Mouse (Mus musculus): Measurements from ENCODE around the gene Sh3d21. TPM values are rescaled to one million over a fixed set of nuclear protein-coding genes. Genes with fewer than 3 reads are reported as not detected.
A peak's percentile ranks its signal among the peaks of the same experiment; 100 is the strongest.

The Sh3d21 gene
- polyA plus RNA-seq, 1 experiment from 2014 or later = 4.7 TPM

GRCm38 (mm10) chr4:126110374-126111152, 52.7 kb downstream of the Sh3d21 start:
- peaks cover 71% of the 10 kb centered on the region for H3K4me1 ChIP-seq
- peak overlapping the region; percentile 78 for H3K27ac ChIP-seq
- H3K27me3 ChIP-seq (ENCODE audit: low read depth, poor library complexity, severe bottlenecking) = 0 out of 2 replicates have a peak, but pooled peaks cover 4% of the 10 kb centered on the region
- H3K9me3 ChIP-seq (replicated peaks) = no peaks in the 10 kb centered on the region
- no peaks in the 10 kb centered on the region for H3K36me3 ChIP-seq
- 13% methylated on average over 12 of the region's 12 CpGs for WGBS
- DNase-seq (ENCODE audit: low spot score) = peak; percentile 41
- peak overlapping the region; percentile 19 for H3K4me3 ChIP-seq

- Histone ChIP-seq H3K4me3 (peak overlapping the region; percentile 19), H3K27me3 (ENCODE audit: low read depth, poor library complexity, severe bottlenecking) (0 out of 2 replicates have a peak, but pooled peaks cover 11% of the 10 kb centered on the region), H3K27ac (peak overlapping the region; percentile 78; the same call in 1 of the 2 replicates), H3K9me3 (replicated peaks) (no peaks in the 10 kb centered on the region), H3K36me3 (no peaks in the 10 kb centered on the region), H3K4me1 (peaks cover 77% of the 10 kb centered on the region)
- no peak for DNase-seq (ENCODE audit: low spot score)
- 81% methylated on average over 10 of the region's 10 CpGs for WGBS
Observed at GRCm38 (mm10) chr4:126109613-126110373, 53.5 kb downstream of the Sh3d21 start.

- Histone ChIP-seq H3K4me3 (no peak overlapping the region), H3K9me3 (replicated peaks) (no peaks in the 10 kb centered on the region), H3K27me3 (ENCODE audit: low read depth, poor library complexity, severe bottlenecking) (0 out of 2 replicates have a peak, but pooled peaks cover 11% of the 10 kb centered on the region), H3K27ac (0 out of 2 replicates have a peak overlapping the region, but pooled peaks have one; percentile 28), H3K4me1 (peaks cover 83% of the 10 kb centered on the region), H3K36me3 (no peaks in the 10 kb centered on the region)
- WGBS = 54% methylated on average over 8 of the region's 8 CpGs
- DNase-seq (ENCODE audit: low spot score) = no peak
Observed at GRCm38 (mm10) chr4:126108061-126108740, 55.1 kb downstream of the Sh3d21 start.

GRCm38 (mm10) chr4:126105131-126105783, 58.0 kb downstream of the Sh3d21 start:
- 64% methylated on average over 7 of the region's 7 CpGs for WGBS
- no peaks in the 10 kb centered on the region for H3K36me3 ChIP-seq
- peak overlapping the region; percentile 95 for H3K4me3 ChIP-seq
- H3K4me1 ChIP-seq = peaks cover 74% of the 10 kb centered on the region
- H3K27ac ChIP-seq = no peak overlapping the region
- no peak for DNase-seq (ENCODE audit: low spot score)
- H3K27me3 ChIP-seq (ENCODE audit: low read depth, poor library complexity, severe bottlenecking) = 0 out of 2 replicates have a peak, but pooled peaks cover 11% of the 10 kb centered on the region
- no peaks in the 10 kb centered on the region for H3K9me3 ChIP-seq (replicated peaks)

- no peaks in the 10 kb centered on the region for H3K9me3 ChIP-seq (replicated peaks)
- 0 out of 2 replicates have a peak, but pooled peaks cover 11% of the 10 kb centered on the region for H3K27me3 ChIP-seq (ENCODE audit: low read depth, poor library complexity, severe bottlenecking)
- peak; percentile 38 for DNase-seq (ENCODE audit: low spot score)
- H3K36me3 ChIP-seq = peaks cover 6% of the 10 kb centered on the region
- H3K4me3 ChIP-seq = peak overlapping the region; percentile 95
- peaks cover 66% of the 10 kb centered on the region for H3K4me1 ChIP-seq
- H3K27ac ChIP-seq = peak overlapping the region; percentile 88
- 3% methylated on average over 34 of the region's 34 CpGs for WGBS
Observed at GRCm38 (mm10) chr4:126104261-126105075, 58.8 kb downstream of the Sh3d21 start.

- peak within 1 kb of the TSS; percentile 88 for H3K27ac ChIP-seq
- 0 out of 2 replicates have a peak, but pooled peaks cover 11% of the 10 kb centered on the region for H3K27me3 ChIP-seq (ENCODE audit: low read depth, poor library complexity, severe bottlenecking)
- peaks cover 59% of the 10 kb centered on the region for H3K4me1 ChIP-seq
- H3K36me3 ChIP-seq = peaks cover 13% of the 10 kb centered on the region
- H3K4me3 ChIP-seq = peak within 1 kb of the TSS; percentile 95
- peak; percentile 98 for DNase-seq (ENCODE audit: low spot score)
- WGBS = under 1% methylated on average over 34 of the region's 34 CpGs
- H3K9me3 ChIP-seq (replicated peaks) = no peaks in the 10 kb centered on the region
Observed at GRCm38 (mm10) chr4:126103590-126104068, 59.7 kb downstream of the Sh3d21 start, which contains the start of gene Stk40. TSS of gene Stk40 (plus strand) at chr4:126103957.

GRCm38 (mm10) chr4:126103057-126103581, 60.2 kb downstream of the Sh3d21 start:
- Histone ChIP-seq H3K4me1 (peaks cover 56% of the 10 kb centered on the region), H3K4me3 (peak overlapping the region; percentile 95), H3K27me3 (ENCODE audit: low read depth, poor library complexity, severe bottlenecking) (0 out of 2 replicates have a peak, but pooled peaks cover 11% of the 10 kb centered on the region), H3K27ac (peak overlapping the region; percentile 88), H3K9me3 (replicated peaks) (no peaks in the 10 kb centered on the region), H3K36me3 (peaks cover 18% of the 10 kb centered on the region)
- 3% methylated on average over 15 of the region's 15 CpGs for WGBS
- DNase-seq (ENCODE audit: low spot score) = peak; percentile 61

- DNase-seq (ENCODE audit: low spot score) = no peak
- Histone ChIP-seq H3K9me3 (replicated peaks) (no peaks in the 10 kb centered on the region), H3K4me3 (peak overlapping the region; percentile 95; the same call in 1 of the 2 replicates), H3K27me3 (ENCODE audit: low read depth, poor library complexity, severe bottlenecking) (0 out of 2 replicates have a peak, but pooled peaks cover 11% of the 10 kb centered on the region), H3K4me1 (peaks cover 52% of the 10 kb centered on the region), H3K36me3 (peaks cover 23% of the 10 kb centered on the region), H3K27ac (peak overlapping the region; percentile 88)
- WGBS = 45% methylated on average over 7 of the region's 7 CpGs
Observed at GRCm38 (mm10) chr4:126102061-126102841, 61.0 kb downstream of the Sh3d21 start.

GRCm38 (mm10) chr4:126100764-126101163, 62.5 kb downstream of the Sh3d21 start:
- no peak for DNase-seq (ENCODE audit: low spot score)
- 83% methylated on average over 3 of the region's 3 CpGs for WGBS

More at GRCm38 (mm10) chr4:126100764-126101163, 62.5 kb downstream of the Sh3d21 start:
- Histone ChIP-seq H3K9me3 (replicated peaks) (no peaks in the 10 kb centered on the region), H3K4me1 (peaks cover 47% of the 10 kb centered on the region), H3K4me3 (no peak overlapping the region), H3K36me3 (peaks cover 23% of the 10 kb centered on the region), H3K27ac (no peak overlapping the region), H3K27me3 (ENCODE audit: low read depth, poor library complexity, severe bottlenecking) (0 out of 2 replicates have a peak, but pooled peaks cover 9% of the 10 kb centered on the region)

All from limb, embryonic 10.5 days (tissue).